Mouse (Mus musculus) ovary, postnatal 14 days (tissue): ENCODE data around the gene Ttyh2.
"Not testable (repeated sequence)": the region's sequence is repeated elsewhere in the genome, so short reads cannot be mapped to it uniquely, and the experiment has no call there.

Source experiments
- DNase-seq: peaks from one replicate; pipeline ENCODE4 v3.0.0; 2022; ENCODE audit warnings: low spot score

The Ttyh2 gene

DNA sequence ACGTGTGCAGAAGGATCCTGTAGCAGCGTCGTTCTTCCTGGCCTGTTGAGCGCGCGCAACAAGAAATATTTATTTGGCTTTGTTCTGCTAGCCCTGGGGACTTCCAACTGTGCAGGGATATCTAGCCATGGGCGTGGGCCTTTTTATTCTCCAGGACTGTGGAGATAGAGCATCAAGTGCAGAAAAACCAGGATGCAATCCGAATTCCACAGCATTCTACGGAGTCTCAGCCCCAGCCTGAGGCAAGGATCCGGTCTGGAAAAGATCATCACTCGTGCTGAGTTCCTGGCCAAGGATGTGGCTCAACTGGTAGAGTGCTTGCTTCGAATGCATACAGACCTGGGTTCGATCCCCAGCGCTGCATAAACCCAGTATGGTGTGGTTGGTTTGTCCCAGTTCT lies 13.1 kb upstream of the Ttyh2 start:
- no peak for DNase-seq

DNA sequence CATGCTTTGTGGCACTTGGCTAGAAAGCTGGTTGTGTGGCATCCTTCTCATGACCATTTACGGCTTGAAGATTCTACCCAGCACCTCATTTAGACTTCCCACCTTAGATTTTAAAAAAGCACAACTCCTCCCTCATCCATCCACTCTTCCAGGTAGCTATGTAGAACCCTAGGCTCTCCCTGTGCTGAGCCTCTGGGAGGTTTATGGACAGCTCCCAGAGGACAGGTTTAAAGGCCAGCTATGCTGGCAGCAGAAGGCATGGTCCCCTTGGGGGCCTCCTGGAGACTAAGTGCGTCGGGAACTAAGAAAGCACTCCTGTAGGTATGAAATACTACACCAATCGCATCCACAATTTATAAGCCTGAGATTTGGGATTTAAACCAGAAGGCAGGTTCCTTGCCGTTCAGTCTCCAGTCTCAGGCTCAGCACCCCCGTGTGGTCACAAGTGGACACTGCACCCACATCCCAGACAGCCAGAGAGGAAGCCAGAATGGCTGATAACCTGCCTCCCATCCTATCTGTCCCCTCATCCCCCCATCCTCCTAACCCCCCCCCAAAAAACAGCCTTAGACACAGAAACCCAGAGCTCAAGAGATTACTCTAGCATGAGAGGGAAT lies 12.4 kb upstream of the Ttyh2 start:
- DNase-seq: no peak

DNA sequence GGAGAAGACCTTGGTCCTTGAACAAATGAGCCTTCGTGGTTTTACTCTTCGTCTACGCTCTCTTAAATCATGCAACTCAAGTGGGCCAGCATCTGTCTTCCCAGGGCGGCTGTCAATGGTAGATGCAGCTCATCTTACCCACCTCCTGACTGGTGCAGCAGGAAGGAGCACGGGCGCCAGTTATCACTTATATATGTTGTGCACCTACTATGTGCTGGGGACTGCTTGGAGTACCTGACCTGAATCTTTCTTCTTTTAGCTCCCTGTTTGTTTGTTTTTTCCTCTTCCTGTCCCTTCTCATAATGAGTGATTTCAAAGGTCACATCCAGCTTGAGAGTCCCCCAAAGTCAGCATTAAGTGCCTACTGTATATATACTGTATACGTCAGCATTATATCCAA lies 11.1 kb upstream of the Ttyh2 start:
- DNase-seq: no peak

DNA sequence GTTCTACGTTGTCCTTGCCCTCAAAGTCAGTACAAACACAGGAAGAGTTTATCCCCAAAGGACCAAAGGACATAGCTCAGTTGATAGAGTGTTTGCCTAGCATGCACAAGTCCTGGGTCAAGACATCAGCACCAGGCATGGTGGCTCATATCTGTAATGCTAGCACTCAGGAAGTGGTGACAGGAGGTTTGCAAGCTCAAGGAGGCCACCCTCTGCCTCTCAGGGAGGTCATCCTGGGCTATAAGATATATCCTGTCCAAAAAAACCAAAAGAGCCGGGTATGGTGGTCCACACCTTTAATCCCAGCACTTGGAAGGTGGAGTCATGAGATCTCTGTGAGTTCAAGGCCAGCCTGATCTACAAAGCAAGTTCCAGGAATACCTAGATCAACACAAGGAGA lies 9.8 kb upstream of the Ttyh2 start:
- DNase-seq: no peak

DNA sequence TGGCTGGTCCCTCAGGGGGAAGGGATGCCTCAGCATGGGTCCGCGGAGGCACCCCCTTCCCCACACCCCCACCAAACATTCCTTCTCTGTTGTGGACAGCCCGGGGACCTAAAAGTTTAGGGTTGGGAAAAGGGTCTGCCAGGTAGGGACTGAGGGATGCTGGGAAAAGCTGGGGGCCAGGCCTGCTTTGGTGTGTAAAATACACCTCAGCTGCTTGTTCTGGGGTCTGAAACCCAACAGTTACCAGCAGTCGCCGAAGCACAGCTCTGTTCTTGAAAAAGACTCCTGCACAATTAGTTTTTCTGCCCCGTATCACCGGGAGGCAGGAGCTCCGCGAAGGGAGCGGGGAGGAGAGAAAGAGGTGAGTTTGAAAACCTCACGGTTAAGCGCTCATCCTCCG lies 8.4 kb upstream of the Ttyh2 start:
- DNase-seq: no peak

DNA sequence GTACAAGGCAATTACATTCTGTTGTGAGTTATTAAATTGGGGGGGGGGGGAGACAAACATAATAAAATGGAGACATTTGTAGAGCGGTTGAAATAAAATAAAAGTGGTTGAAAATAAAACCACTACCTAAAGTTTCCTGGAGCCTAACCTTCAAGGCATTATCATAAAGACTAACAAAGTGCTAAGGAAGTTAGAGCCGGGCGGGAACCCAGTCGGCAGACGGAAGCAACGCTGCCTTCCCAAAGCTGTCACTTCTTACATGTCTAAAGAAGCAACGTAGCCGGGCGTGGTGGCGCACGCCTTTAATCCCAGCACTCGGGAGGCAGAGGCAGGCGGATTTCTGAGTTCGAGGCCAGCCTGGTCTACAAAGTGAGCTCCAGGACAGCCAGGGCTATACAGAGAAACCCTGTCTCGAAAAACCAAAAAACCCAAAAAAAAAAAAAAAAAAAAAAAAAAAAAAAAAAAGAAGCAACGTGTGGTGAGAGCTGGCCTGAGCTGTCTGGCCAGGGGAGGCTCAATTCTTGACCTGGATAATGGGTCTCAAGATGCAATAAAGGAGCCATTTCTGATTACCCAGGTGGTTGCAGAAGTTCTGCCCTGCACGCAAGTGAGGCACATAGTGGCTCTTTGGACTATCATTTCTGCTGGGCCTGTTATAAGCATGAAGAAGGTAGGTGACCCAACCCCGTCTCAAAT lies 7.8 kb upstream of the Ttyh2 start:
- no peak for DNase-seq

DNA sequence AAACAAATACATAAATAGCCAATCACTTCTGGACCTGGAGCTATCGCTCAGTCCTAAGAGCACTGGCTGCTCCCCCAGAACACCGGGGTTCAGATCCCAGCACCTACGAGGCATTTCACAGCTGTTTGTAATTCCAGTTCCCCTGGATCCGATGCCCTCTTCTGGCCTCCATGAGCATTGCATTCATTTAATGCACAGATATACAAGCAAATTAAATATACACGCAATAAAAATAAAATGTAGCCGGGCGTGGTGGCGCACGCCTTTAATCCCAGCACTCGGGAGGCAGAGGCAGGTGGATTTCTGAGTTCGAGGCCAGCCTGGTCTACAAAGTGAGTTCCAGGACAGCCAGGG lies 7.3 kb upstream of the Ttyh2 start:
- not testable (repeated sequence) for DNase-seq

DNA sequence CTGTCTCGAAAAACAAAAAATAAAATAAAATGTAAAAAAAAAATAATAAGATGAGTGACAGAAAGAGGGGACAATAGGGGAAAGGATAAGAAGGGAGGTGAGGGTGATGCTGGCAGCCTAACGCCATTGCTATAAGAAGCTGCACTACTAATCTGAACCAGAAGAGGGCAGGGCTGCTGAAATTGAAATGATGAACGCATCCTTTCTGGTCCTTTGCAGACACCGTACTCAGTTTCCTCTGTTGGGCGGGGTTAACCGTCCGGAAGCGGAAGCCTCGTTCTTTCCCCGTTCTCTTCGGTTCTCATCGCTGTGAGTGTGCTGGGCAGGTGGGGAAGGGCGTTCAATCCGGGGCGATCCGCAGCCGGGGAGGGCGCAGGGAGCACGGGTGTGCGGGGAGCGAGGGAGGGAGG lies 6.9 kb upstream of the Ttyh2 start, which contains the start of gene Rpl38:
Gene Rpl38, plus strand, starts transcription at position 224 of the 410 bp plus-strand sequence.
- DNase-seq: peak; percentile 92

DNA sequence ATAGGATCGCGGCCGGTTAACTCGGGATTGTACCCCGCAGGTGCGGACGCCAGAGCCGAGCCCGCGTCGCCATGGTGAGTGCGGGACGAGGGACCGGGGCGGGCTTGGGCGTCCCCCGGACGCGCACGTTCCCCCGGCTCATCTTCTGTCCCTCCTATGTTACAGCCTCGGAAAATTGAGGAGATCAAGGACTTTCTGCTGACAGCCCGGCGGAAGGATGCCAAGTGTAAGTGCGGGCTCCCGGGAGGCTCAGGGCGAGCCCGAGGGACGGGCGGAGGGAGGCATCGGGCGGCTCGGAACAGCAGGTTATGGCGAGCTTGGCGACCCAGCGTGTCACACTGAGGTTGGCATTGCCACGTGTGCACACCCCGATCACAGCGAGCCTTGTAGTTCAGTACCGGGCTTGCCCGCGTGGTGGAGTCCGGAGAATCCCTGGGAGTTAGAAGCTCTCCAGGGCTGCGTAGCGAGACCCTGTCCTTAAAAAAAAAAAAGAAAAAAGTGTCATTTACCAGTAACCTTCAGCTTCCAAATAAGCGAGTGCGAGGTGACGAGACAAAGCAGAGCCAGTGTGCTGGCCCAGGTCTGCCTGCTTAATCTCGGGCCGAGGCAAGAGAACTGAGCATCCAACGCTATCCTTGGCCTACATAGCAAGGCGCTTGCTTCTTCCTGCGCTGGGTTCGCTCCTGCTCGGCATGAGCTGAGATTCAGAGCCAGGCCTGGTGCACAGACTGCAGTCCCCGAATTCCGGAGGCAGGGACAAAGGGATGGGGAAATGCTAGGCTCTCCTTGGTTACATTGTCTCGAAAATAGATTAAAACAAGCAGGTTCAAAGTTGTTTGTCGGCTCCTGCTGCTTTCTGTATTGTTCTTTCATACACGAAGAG lies 6.2 kb upstream of the Ttyh2 start:
- DNase-seq: peak; percentile 66

DNA sequence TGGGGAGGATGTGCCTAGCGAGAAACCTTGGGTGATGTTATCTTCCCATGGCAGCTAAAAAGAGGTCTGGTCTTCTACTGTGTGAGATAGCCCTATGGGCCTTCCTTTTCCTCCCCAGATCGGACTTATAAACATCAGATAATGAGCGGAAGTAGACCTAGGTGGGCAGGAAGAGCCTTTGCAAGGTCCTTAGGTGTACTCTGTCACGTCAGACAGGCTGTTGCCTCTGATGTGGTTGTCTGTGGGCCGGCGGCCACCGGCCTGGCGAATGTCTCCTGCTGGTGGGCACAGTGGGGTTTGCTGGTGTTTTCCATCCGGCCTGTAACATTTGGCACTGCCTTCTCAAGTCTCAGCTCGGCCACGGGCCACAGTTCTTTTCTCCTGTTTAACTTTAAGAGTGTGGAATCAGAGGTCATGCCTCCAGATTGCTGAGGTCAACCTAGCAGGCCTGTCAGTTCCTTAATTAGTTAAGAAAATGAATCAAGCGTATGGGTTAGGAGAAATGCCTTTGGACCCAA lies 5.5 kb upstream of the Ttyh2 start:
- no peak for DNase-seq

DNA sequence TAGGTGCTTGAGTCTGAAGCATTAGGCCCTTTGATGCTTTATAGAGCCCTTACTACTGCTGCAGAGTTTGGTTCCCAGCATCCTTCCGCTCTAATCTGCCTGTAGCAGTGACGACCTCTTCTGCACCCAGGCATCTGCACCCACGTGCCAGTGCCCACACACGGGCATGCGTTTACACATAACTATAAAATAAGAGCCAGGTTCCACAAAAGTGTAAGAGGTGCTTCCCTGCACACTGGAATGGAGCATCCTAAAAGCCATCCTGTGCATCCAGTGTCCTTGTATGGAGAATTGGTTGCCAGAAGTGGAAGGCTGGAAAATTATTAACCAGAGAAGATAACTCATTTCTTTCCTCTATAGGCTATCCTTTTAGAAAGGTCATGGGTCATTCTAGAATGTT lies 4.1 kb upstream of the Ttyh2 start:
- no peak for DNase-seq

DNA sequence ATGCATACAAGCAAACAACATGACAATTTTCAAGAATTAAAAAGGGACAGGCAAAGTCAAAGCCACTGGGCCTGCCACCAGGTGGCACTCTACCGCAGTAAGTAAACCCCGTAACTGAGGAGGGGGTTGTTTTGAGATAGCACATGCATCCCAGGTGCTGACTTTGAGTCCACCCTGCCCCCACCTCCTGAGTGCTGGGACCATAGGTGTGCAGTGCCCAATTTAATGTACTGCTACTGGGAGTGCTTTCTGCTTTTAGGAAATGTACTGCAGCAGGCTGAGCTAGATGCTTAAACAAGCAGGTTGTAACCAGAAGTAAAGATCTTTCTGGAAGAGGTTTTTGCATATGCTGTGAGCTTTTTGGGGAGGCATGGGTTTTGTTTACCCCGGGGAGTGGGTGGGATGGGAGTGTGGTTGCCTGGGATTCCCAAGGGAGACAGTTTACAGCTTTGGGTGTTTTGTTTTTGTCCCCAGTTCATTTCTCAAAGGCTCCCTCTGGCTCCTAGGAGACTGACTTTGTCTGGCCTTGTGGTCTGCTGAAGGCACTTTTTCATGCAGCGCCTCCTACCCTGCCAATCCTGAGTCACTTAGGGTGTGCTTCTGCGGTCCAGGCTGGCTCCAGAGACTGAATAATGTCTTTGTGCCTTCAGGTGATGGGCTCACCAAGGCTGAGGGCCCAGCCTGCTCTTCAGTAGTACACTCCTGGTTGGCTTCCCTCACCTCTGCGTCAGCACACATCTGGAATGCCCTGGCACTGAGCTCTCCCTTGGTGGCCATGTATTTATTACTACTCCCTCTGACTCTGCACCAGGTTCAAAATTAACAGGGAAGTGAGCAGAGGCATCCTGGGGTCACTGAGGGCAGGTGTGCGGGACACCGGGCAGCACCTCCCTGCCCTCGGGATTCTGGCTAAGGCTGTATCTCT lies 2.2 kb upstream of the Ttyh2 start:
- DNase-seq: no peak

DNA sequence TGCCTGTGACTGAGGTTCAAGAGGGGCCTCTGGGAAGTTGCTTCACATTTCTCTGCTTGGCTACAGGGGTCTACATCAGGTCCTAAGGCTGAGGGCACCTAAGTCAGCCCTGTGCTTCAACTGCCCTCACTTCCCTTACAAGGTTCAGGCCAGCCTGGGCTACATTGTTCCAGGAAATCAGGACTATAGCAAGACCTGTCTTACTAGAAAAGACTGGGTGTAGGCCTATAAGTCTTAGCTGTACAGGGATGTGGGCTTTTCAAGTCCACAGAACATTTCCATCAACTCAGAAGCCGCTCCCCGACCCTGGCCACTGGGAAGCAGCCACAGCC lies 1.5 kb upstream of the Ttyh2 start:
- DNase-seq: no peak

DNA sequence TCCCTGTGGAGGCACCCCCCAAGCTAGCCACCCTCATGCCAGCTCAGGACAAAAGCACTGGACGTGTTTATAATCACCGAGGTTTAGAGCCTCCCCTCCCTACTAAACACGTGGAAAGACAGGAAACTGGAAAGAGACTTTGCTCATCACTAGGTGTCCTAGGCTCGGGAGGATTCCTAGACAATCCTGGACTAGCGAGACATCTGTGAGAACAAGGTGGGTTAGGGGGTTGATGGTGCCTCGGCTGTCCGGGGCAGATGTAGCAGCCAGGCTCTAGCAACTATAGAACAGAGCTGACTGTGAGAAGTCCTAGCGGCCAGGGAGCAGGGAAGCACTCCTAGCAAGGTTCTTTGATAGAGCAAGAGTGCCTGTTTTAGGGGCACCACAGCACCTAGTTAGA lies 1.1 kb upstream of the Ttyh2 start:
- DNase-seq: no peak

DNA sequence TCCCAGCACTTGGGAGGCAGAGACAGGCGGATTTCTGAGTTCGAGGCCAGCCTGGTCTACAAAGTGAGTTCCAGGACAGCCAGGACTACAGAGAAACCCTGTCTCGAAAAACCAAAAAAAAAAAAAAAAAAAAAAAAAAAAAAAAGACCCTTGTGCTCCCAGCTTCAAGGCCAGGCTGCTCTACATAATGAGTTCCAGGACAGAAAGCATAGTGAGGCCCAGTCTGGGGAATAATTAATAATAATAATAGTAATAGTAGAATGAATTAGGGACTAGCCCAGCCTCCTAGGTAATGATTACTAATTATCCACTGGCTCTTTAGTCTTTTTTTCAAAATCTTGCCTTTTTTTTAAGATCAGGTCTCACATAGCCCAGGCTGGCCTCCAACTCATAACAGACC lies 435 bp upstream of the Ttyh2 start:
- DNase-seq: not testable (repeated sequence)

DNA sequence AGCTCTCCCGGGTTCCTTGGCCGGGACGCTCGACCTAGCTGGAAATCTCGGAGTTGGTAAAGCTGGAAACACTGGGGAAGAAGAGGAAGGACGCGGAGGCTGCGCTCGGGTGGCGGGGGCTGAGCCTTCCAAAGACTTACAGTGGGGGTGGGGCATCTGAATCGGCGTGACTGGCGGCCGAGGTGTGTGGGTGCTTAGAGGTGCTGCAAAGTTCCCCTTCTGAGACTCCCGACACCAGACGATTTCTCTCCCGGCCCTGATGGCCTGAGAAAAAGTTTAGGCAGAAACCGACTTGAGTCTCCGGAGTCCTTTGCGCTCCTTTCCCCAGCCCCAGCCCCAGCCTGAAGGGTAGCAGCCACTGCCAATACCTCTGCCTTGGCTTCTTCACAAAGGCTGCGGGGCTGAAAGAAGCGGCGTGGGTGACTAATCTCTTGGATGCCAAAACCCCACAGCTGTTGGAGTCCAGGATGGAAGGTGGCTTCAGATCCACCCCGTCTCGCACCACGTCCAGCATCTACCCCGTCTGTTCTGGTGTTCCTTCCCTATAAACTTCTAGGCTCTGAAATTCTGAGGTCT lies 683 bp downstream of the Ttyh2 start:
- DNase-seq: no peak

DNA sequence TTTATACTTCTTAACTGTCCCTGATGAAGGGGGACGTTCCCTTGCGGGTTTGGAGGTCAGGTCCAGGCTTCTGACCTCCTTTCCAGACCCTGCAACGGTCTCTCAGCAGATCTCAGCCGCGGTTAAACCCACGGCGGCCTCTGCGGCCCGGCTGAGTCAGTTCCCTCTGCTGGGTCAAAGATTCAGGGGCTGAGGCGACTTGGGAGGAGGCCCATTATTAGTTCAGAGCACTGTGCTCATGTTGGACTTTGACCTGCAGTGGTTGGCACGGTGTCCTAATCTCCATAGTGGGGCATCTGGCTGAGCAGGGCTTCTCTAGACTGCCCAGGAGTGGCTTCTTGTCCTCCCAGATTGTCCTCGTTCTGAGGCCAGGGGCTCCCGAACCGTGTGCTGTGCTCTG lies 1.2 kb downstream of the Ttyh2 start:
- no peak for DNase-seq

DNA sequence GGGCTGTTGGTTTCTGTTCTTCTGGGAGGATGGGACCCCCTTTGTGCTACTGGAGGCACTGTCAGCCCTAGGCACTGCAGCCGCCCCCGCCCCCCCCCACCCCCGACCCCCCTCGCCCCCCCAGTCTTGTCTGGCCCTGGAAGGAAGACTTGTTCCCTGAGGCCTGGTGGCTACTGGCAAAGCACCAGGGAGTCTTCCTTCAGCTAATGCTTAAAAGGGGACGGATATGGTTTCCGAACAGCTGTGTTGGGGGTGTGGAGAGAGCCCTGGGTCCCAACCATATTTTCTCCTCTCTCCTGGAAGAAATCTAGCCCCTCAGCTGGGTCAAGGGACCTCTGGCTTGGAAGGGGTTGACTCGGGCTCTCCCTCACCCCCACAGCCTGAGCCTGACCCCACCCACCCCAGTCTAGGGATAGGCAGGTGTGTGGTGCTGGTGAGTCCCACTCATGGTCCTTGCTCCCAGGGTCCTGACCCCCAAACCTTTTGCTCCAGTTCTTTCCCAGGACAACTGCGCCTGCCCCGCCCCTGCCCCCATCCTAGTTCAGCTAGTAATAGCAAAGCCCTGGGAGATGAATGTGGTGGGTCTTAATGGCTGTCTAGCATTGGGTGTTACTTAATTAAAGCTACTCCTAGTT lies 1.8 kb downstream of the Ttyh2 start:
- no peak for DNase-seq

DNA sequence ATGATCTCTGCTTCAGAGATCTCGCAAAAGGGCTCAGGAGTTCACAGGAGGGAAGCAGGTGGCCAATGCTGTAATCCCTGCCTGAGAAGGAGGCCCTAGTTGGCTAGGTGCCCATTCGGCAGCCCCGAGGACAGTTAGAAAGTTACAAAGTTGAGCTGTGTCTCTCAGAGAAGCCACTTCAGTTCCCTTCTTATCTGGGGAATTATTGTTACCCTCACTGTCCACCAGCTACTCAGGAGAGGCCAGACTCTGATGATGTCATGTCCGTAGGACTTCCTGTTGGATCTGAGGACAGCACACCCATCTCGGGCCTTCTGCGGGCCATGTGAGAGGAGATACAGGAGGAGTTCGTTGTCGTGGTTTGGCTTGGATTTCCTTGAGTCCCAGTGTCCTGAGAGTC lies 4.4 kb downstream of the Ttyh2 start:
- no peak for DNase-seq

DNA sequence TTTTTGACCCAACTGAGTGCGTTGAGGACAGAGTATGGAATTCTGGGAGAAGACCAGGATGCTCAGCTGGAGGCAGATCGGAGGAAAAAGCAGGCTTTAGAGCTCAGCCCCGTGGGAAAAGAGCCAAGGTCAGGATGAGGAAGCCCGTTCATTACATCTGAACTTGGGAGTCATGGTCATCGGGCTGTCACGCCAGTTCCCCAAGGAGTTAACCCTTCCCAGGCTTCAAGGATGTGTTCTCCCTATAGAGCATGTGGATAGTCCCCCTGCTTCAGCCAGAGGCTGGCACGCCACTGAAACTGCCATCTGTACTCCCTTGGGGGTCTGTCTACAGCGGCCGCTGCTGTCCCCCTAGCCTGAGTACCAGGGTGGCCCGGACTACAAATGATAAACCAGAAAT lies 5.1 kb downstream of the Ttyh2 start:
- DNase-seq: no peak

DNA sequence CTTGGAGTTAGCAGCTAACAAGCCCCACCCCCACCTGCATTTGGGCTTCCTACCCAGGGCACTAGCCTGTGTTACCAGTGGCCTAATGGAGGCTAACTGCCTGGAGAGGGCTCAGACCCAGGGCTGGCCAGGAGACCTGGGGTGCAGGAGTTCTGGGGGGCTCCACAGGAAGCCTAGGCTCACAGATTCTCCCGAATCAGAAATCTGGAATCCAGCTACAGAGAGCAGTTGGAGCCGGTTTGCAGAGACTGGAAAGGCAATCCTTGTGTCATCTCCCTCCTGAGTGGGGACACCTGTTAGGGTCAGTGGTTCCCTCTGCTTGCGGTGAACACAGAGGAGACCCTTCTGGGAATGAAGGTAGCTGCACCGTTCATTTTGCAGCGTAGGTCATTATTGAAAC lies 5.8 kb downstream of the Ttyh2 start:
- no peak for DNase-seq
